Mouse (Mus musculus): ENCODE data around the gene Spata13. TPM values are rescaled to one million over a fixed set of nuclear protein-coding genes. Genes with fewer than 3 reads are reported as not detected.

The Spata13 gene
- polyA plus RNA-seq, 1 experiment from 2014 or later = 0.43 TPM

DNA sequence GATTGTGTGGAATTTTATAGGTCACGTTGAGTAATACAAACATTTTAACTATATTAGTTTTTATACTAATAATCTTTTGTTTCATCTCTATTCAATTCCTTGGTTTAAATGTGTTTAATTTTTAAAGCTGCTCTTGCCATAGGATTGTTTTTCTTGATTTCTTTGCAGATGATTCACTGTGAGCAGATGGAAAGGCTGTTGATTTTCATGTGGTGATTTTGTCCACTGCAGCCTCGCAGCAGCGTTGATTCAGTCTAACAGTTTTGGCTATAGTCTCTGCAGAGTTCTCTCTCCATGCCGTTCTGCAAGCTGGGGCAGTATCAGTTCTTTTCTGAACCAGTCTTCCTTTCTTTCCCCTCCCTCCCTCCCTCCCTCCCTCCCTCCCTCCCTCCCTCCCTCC, 41.9 kb downstream of the Spata13 start:
- no peaks in the 10 kb centered on the region for H3K36me3 ChIP-seq (ENCODE audit: inconsistent target)
- 89% methylated on average over 4 of the region's 4 CpGs for WGBS (ENCODE audit: missing documents)

DNA sequence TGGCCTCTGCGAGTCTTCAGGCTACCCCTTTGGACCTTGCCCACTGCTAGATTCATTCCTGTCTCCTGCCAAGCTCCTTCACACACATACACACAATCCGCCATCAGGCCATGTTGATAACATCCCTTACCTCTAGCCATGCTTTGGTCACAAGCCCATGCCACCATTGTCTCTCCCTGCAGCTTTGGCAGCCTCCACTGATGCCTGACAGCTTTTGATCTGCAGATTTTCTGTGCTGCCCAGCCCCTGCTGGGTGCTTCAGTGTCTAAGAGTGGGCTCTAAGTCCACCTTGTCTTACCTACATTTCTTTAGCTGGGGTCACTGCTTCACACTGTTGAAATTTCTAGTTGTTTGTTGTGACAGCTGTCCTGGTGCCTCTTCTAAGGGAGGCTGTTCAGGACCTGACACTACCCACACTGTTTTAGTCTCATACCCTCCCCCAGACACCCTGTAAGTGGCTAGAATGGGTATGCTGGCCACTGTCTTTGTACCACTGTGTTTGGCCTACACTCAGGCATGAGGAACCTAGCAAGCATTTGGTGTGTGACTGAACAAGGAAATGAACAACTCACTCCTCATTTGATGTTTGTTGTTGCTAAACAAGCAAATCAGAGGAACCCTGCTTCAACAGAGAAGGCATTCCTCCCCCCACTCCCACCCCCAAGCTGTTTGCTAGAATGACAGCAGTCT, 43.0 kb downstream of the Spata13 start:
- no peak overlapping the region for H3K27ac ChIP-seq
- H3K4me3 ChIP-seq (ENCODE audit: inconsistent target) = no peak overlapping the region
- H3K36me3 ChIP-seq (ENCODE audit: inconsistent target) = no peaks in the 10 kb centered on the region
- H3K79me2 ChIP-seq (ENCODE audit: inconsistent target) = no peaks in the 10 kb centered on the region
- 95% methylated on average over 2 of the region's 2 CpGs for WGBS (ENCODE audit: missing documents)

More for the DNA sequence above, 41.9 kb downstream of the Spata13 start:
- no peaks in the 10 kb centered on the region for H3K79me2 ChIP-seq (ENCODE audit: inconsistent target)
- no peak overlapping the region for H3K4me3 ChIP-seq (ENCODE audit: inconsistent target)
- no peak overlapping the region for H3K27ac ChIP-seq

DNA sequence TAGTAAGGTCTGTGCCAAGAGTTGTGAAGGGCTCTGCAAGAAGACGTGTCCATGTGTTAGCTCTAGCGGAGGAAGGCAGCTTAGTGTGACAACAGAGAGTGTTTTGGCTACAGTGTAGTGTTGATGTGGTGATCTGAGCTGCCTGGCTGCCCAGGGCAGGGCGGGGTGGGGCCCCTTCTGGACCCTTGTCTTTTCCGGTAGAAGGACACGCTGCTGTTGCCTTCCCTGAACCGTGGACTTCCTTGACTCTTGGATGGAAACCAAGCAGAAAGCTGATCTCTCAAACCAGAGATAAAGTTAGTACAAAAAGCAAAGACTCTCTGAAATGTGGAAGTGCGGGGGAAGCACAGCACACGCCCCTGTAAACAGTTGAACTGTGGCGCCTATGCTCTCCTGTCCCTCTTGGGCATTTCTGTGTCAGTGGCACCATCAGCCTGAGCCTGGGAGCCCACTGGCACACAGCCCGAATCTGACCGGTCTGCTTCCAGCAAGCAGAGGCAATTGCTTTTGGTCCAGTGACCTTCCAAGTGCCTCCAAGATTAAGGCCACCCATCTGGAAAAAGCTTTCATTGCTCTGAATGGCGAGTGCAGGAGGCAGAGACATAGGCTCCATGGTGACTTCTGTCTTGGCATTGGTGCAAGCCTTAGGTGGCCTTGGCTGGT, 48.7 kb downstream of the Spata13 start:
- no peak overlapping the region for H3K4me3 ChIP-seq (ENCODE audit: inconsistent target)
- 51% methylated on average over 12 of the region's 12 CpGs for WGBS (ENCODE audit: missing documents)
- no peaks in the 10 kb centered on the region for H3K79me2 ChIP-seq (ENCODE audit: inconsistent target)
- no peaks in the 10 kb centered on the region for H3K36me3 ChIP-seq (ENCODE audit: inconsistent target)
- no peak overlapping the region for H3K27ac ChIP-seq

DNA sequence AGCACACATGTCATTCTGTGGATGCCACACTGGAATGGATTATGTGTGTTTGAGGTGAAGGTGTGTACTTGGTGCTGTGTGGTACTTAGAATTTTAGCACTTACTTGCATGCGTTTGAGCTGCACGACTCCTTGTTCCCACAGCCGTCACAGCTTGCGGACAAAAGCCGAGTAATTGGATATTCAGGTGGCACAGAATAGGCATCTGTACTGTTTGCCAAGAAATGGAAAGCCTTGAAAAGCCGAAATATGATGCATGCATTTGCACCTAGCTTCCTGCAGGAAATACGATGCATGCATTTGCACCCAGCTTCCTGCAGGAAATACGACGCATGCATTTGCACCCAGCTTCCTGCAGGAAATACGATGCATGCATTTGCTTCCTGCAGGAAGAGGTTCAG, 50.2 kb downstream of the Spata13 start:
- H3K27ac ChIP-seq = no peak overlapping the region
- H3K79me2 ChIP-seq (ENCODE audit: inconsistent target) = no peaks in the 10 kb centered on the region
- no peak overlapping the region for H3K4me3 ChIP-seq (ENCODE audit: inconsistent target)
- H3K36me3 ChIP-seq (ENCODE audit: inconsistent target) = no peaks in the 10 kb centered on the region
- WGBS (ENCODE audit: missing documents) = 94% methylated on average over 10 of the region's 10 CpGs

DNA sequence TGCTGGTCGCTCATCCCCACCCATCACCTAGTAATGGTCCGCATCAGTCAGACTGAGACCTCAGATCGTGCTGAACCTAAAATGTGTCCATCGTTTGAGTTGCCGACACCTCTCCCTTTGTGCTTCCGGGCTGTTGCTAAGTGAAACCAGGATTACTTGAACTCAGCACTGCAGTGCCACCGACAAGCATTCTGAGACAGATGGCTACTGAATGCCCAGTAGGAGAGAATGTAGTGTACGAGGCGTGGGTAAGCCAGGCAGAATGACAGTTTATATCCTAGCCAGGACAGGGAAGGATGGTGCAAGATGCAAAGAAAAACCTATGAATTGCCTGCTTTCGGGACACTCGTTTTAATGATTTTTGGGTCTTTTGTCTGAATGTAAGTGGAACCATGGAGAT, 52.9 kb downstream of the Spata13 start:
- WGBS (ENCODE audit: missing documents) = 96% methylated on average over 11 of the region's 11 CpGs
- H3K27ac ChIP-seq = no peak overlapping the region
- H3K79me2 ChIP-seq (ENCODE audit: inconsistent target) = no peaks in the 10 kb centered on the region
- no peak overlapping the region for H3K4me3 ChIP-seq (ENCODE audit: inconsistent target)
- H3K36me3 ChIP-seq (ENCODE audit: inconsistent target) = no peaks in the 10 kb centered on the region

DNA sequence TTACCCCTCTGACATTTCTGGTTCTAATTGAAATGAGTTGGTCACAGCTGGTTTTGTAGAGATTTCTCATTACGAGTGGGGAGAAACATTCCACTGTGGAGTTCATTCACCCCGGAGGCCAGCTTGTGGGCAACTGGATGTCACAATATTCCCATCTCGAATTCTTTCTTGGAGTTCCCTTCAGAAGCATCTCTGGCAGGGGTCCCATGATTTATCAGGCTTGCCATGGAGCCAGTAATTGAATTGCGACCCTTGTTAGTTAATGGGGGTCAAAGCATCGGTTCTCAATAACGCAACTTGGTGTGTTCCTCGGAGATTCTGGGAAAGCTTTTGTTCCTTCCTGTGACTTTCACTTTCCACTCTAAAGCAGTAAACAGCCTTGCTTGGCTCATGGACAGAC, 53.4 kb downstream of the Spata13 start:
- H3K27ac ChIP-seq = no peak overlapping the region
- 89% methylated on average over 7 of the region's 7 CpGs for WGBS (ENCODE audit: missing documents)
- no peak overlapping the region for H3K4me3 ChIP-seq (ENCODE audit: inconsistent target)

DNA sequence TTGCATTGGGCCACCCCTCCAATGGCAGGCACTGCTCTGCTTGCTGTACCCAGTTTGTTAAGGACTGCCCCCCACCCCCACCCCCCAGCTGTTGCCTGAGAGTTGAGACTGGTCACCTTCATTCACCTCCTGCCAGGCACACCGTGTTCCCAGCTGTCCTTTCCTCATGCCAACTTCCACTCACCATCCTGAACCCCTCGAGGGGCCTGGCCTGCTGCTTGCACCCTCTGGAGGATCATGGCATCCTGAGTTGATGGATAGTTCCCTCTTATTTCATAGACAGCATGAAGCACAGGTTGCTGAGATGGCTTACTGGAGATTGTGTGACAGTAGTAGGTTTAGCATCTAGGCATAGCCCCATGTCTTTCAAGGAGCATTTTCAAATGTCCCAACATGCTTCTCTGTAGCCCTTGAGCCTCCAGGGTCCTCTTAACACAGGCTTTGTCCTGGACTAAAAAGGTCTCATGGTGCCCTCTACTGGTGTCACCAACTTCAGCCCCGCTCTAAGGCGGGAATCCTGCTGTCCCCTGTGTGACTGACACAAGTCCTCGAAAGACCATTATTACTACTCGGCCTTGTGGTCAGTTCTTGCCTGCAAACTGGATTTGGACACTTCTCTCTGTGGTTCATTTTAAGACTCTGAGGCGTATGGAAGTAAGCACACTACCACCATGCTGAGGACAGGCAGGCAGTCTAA, 54.9 kb downstream of the Spata13 start:
- H3K79me2 ChIP-seq (ENCODE audit: inconsistent target) = no peaks in the 10 kb centered on the region
- 35% methylated on average over 7 of the region's 7 CpGs for WGBS (ENCODE audit: missing documents)
- no peak overlapping the region for H3K27ac ChIP-seq

More for the DNA sequence above, 53.4 kb downstream of the Spata13 start:
- Histone ChIP-seq H3K36me3 (ENCODE audit: inconsistent target) (no peaks in the 10 kb centered on the region), H3K79me2 (ENCODE audit: inconsistent target) (no peaks in the 10 kb centered on the region)

DNA sequence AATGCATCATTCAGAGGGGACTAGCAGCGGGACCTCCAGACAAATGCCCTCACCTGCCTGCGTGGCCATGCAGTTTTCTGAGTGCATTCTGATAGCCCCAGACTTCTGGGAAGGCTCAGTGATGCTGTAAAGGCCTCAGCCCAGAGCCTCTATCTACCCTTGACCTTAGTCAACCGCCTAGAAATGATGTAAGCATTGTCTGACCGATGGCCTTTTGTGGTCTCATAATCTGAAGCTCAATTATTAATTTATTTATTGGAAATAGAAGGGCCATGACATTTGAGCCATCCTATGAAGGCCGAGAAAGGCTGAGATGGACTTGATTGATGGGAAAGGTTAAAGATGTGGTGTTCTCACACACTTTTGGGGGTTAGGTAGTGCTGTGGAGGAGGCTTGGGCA, 56.0 kb downstream of the Spata13 start:
- no peak overlapping the region for H3K4me3 ChIP-seq (ENCODE audit: inconsistent target)
- no peaks in the 10 kb centered on the region for H3K79me2 ChIP-seq (ENCODE audit: inconsistent target)
- 92% methylated on average over 5 of the region's 5 CpGs for WGBS (ENCODE audit: missing documents)
- no peaks in the 10 kb centered on the region for H3K36me3 ChIP-seq (ENCODE audit: inconsistent target)
- no peak overlapping the region for H3K27ac ChIP-seq

More for the DNA sequence above, 54.9 kb downstream of the Spata13 start:
- Histone ChIP-seq H3K4me3 (ENCODE audit: inconsistent target) (no peak overlapping the region), H3K36me3 (ENCODE audit: inconsistent target) (no peaks in the 10 kb centered on the region)

DNA sequence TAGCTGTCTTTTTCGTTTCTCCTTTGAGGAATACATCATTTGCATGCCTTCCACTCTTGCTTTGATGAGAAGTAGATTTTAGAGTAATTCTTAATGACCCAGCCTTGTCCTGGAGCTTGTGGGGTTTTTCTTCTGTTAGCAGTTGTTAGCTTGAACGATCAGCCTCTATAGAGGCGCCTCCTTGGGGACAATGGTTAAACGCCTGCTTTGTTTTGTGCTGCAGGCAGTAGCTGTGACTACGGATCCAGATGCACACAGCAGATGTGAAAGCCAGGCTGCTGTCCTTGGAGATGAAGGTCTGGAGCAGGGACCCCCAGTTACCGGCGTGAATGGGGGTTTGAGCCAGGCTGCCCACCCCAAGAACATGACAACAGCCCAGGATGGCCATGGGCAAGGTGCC, 56.8 kb downstream of the Spata13 start:
- no peak overlapping the region for H3K27ac ChIP-seq
- no peaks in the 10 kb centered on the region for H3K79me2 ChIP-seq (ENCODE audit: inconsistent target)
- H3K36me3 ChIP-seq (ENCODE audit: inconsistent target) = no peaks in the 10 kb centered on the region
- WGBS (ENCODE audit: missing documents) = 92% methylated on average over 7 of the region's 7 CpGs
- H3K4me3 ChIP-seq (ENCODE audit: inconsistent target) = no peak overlapping the region

DNA sequence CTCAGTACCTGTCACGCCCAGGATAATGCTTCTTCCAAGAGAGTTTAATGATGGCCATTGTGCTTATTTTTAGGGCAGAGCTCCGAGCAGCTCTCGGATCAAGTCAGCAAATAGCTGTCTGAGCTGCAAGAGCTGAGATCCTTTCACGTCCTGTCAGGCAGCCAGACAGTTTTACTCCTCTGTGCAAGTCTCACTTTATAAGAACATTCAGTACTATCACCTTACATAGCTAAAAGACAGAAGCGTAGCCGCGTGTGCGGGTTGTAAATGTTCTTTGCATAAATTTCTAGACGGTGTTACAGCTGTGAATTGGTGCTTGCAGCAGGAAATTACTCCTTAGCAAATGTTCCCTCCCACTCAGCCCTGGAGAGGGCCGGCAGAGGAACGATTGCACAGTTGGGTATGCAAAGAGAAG, 59.3 kb downstream of the Spata13 start:
- Histone ChIP-seq H3K36me3 (ENCODE audit: inconsistent target) (no peaks in the 10 kb centered on the region), H3K79me2 (ENCODE audit: inconsistent target) (no peaks in the 10 kb centered on the region), H3K4me3 (ENCODE audit: inconsistent target) (no peak overlapping the region), H3K27ac (no peak overlapping the region)
- WGBS (ENCODE audit: missing documents) = 39% methylated on average over 11 of the region's 11 CpGs

DNA sequence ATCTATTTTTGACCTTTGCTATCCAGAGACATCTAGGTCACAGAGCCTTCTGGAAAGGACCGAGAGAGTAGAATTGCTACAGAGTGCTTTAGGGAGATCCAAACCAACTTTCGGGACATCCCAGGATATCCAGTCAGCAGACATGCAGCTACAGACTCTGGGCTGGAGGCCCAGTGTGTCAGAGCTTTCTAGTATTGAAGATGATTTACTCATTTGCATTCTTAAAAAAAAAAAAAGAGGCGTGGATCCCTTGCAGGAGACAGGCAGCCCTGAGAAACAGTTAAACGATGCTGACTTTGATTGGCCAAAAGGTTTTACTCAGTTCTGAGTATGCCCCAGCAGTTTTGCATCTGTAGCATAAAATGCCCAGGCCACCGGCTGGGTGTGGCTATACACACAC, 59.9 kb downstream of the Spata13 start:
- Histone ChIP-seq H3K36me3 (ENCODE audit: inconsistent target) (no peaks in the 10 kb centered on the region), H3K4me3 (ENCODE audit: inconsistent target) (no peak overlapping the region), H3K79me2 (ENCODE audit: inconsistent target) (no peaks in the 10 kb centered on the region), H3K27ac (no peak overlapping the region)
- WGBS (ENCODE audit: missing documents) = 85% methylated on average over 5 of the region's 5 CpGs

DNA sequence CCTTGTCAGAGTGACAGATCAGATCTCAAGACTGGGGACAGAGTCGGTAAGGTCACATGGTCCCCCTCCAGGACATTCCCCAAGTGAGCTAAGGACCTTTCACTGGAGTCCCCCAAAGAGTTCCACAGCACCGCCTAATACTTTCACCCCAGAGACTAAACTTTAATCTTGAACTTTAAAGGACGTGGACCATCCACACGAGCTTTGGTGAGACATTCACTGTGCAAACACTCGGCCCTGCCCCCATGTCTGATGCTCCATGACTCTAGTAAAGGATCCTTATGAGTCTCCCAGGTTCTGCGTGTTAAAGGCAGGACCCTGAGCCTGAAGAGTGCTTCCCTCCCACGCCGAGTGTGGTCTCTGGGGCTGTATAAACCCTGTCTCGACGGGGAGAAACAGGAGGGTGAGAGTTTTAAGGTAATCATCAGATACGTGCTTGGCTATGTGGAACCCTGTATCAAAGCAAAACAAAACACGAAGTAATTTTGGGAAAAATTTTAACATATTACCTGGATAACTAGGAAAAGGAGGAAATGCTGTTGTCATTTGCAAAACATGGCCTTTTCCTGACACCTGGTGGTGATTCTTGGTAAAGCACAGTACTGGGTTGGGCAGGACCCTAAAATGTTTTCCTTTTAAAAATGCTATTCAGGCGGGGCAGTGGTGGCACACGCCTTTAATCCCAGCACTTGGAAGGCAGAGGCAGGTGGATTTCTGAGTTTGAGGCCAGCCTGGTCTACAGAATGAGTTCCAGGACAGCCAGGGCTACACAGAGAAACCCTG, 60.6 kb downstream of the Spata13 start:
- no peaks in the 10 kb centered on the region for H3K36me3 ChIP-seq (ENCODE audit: inconsistent target)
- no peak overlapping the region for H3K27ac ChIP-seq
- no peak overlapping the region for H3K4me3 ChIP-seq (ENCODE audit: inconsistent target)
- WGBS (ENCODE audit: missing documents) = 73% methylated on average over 14 of the region's 14 CpGs
- no peaks in the 10 kb centered on the region for H3K79me2 ChIP-seq (ENCODE audit: inconsistent target)

DNA sequence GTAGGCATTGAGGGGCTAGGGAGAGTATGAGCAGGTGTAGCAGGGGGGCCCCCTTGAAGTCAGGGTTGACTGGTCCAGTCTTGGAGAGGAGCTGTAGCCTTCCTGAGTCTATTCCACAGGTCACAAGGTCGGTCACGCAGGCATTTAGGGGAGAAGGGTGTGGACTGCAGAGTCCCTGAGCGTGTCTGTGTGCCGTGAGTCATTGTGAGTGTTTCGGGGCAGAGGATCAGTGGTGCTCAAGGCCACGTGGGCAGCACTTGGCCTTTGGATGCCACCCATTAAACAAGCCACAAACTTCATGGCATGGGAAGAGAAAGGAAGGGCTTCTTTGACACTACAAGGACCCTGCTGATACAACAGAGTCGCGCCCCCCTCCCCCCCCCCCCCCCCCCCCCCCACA, 63.5 kb downstream of the Spata13 start:
- no peaks in the 10 kb centered on the region for H3K79me2 ChIP-seq (ENCODE audit: inconsistent target)
- no peak overlapping the region for H3K27ac ChIP-seq
- H3K4me3 ChIP-seq (ENCODE audit: inconsistent target) = no peak overlapping the region
- WGBS (ENCODE audit: missing documents) = 91% methylated on average over 6 of the region's 8 CpGs
- H3K36me3 ChIP-seq (ENCODE audit: inconsistent target) = no peaks in the 10 kb centered on the region

DNA sequence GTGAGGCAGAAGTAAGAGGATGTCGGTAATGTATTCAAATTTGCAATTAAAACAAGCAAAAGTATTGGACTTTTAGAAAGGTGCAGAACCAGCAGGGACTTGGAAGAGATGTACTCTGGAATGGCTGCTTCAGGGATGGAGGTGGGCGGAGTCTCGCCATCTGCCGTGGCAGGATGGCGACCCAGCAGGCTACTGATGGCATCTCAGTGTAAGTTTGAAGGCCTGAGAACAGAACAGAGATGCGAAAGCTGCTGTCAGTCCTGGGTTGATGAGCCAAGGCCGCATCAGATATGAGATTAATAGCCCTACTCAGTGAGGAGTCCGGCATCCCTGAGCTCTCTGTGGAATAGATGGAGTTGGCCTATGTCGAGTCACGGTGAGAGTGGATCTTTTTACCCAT, 65.2 kb downstream of the Spata13 start:
- Histone ChIP-seq H3K27ac (no peak overlapping the region), H3K4me3 (ENCODE audit: inconsistent target) (no peak overlapping the region), H3K36me3 (ENCODE audit: inconsistent target) (no peaks in the 10 kb centered on the region), H3K79me2 (ENCODE audit: inconsistent target) (no peaks in the 10 kb centered on the region)
- WGBS (ENCODE audit: missing documents) = 93% methylated on average over 8 of the region's 10 CpGs
